Mouse (Mus musculus): ENCODE measurements around the gene Gm5890. TPM values are rescaled to one million over a fixed set of nuclear protein-coding genes. Genes with fewer than 3 reads are reported as not detected.
"Not testable (repeated sequence)": the region's sequence is repeated elsewhere in the genome, so short reads cannot be mapped to it uniquely, and the experiment has no call there.

Gene Gm5890
- polyA plus RNA-seq (2016; fragmentation: Nextera tagmentation; extraction: Ambion mirVana): not detected in 2 replicates

GRCm38 (mm10) chr7:20262734-20263133 lies at the start of gene Gm5890:
TSS of gene Gm5890 (minus strand) at chr7:20262834.
- not testable (repeated sequence) for ATAC-seq (ENCODE audit: insufficient number of reproducible peaks, insufficient read depth, low FRiP score, low TSS enrichment, low read depth); H3K27me3 ChIP-seq; H3K36me3 ChIP-seq; H3K27ac ChIP-seq; H3K4me2 ChIP-seq; H3K9me3 ChIP-seq; H3K9ac ChIP-seq (replicated peaks); H3K4me1 ChIP-seq (replicated peaks); H3K4me3 ChIP-seq (replicated peaks)
- no CpG with 5 or more reads among the region's 3 CpGs for WGBS

- H3K4me1 ChIP-seq (replicated peaks); ATAC-seq (ENCODE audit: insufficient number of reproducible peaks, insufficient read depth, low FRiP score, low TSS enrichment, low read depth); H3K9ac ChIP-seq (replicated peaks); H3K27ac ChIP-seq; H3K9me3 ChIP-seq; H3K27me3 ChIP-seq; H3K4me2 ChIP-seq; H3K36me3 ChIP-seq; H3K4me3 ChIP-seq (replicated peaks): not testable (repeated sequence)
- WGBS: no CpG with 5 or more reads among the region's 2 CpGs
Measured at GRCm38 (mm10) chr7:20233728-20234127, 28.9 kb downstream of the Gm5890 start, which contains the start of gene Gm4498. TSS of gene Gm4498 (minus strand) at chr7:20233828.

Other genes starting within 250 kb of the Gm5890 start
- gene Vmn1r91, start 163.2 kb downstream of the Gm5890 start, polyA plus RNA-seq (2016; fragmentation: Nextera tagmentation; extraction: Ambion mirVana): not detected in 2 replicates
- not detected in 2 replicates for gene Gm16442, start 140.3 kb downstream of the Gm5890 start, polyA plus RNA-seq (2016; fragmentation: Nextera tagmentation; extraction: Ambion mirVana)
- not detected in 2 replicates for gene Vmn1r93, start 123.7 kb downstream of the Gm5890 start, polyA plus RNA-seq (2016; fragmentation: Nextera tagmentation; extraction: Ambion mirVana)
- not detected in 2 replicates for gene Vmn1r94, start 94.5 kb downstream of the Gm5890 start, polyA plus RNA-seq (2016; fragmentation: Nextera tagmentation; extraction: Ambion mirVana)
- not detected in 2 replicates for gene Vmn1r95, start 69.1 kb downstream of the Gm5890 start, polyA plus RNA-seq (2016; fragmentation: Nextera tagmentation; extraction: Ambion mirVana)
- gene Gm6164, start 57.2 kb downstream of the Gm5890 start, polyA plus RNA-seq (2016; fragmentation: Nextera tagmentation; extraction: Ambion mirVana): not detected in 2 replicates
- gene Gm4498, start 29.0 kb downstream of the Gm5890 start, polyA plus RNA-seq (2016; fragmentation: Nextera tagmentation; extraction: Ambion mirVana): not detected in 2 replicates
- not detected in 2 replicates for gene Gm4133, start 71.2 kb upstream of the Gm5890 start, polyA plus RNA-seq (2016; fragmentation: Nextera tagmentation; extraction: Ambion mirVana)
- gene Gm5728, start 112.6 kb upstream of the Gm5890 start, polyA plus RNA-seq (2016; fragmentation: Nextera tagmentation; extraction: Ambion mirVana): not detected in 2 replicates
- not detected in 2 replicates for gene Vmn1r100, start 155.1 kb upstream of the Gm5890 start, polyA plus RNA-seq (2016; fragmentation: Nextera tagmentation; extraction: Ambion mirVana)
- not detected in 2 replicates for gene Vmn1r101, start 179.8 kb upstream of the Gm5890 start, polyA plus RNA-seq (2016; fragmentation: Nextera tagmentation; extraction: Ambion mirVana)
- not detected in 2 replicates for gene Gm10670, start 212.1 kb upstream of the Gm5890 start, polyA plus RNA-seq (2016; fragmentation: Nextera tagmentation; extraction: Ambion mirVana)
- not detected in 2 replicates for gene Vmn1r103, start 247.7 kb upstream of the Gm5890 start, polyA plus RNA-seq (2016; fragmentation: Nextera tagmentation; extraction: Ambion mirVana)

Measured in limb, embryonic 12.5 days (tissue).